Mouse (Mus musculus): ENCODE results near the gene Atic. TPM values are rescaled to one million over a fixed set of nuclear protein-coding genes. Genes with fewer than 3 reads are reported as not detected.

Gene Atic
- polyA plus RNA-seq (2012; rRNA removed) = 23.4 and 24.9 TPM in 2 replicates

DNA sequence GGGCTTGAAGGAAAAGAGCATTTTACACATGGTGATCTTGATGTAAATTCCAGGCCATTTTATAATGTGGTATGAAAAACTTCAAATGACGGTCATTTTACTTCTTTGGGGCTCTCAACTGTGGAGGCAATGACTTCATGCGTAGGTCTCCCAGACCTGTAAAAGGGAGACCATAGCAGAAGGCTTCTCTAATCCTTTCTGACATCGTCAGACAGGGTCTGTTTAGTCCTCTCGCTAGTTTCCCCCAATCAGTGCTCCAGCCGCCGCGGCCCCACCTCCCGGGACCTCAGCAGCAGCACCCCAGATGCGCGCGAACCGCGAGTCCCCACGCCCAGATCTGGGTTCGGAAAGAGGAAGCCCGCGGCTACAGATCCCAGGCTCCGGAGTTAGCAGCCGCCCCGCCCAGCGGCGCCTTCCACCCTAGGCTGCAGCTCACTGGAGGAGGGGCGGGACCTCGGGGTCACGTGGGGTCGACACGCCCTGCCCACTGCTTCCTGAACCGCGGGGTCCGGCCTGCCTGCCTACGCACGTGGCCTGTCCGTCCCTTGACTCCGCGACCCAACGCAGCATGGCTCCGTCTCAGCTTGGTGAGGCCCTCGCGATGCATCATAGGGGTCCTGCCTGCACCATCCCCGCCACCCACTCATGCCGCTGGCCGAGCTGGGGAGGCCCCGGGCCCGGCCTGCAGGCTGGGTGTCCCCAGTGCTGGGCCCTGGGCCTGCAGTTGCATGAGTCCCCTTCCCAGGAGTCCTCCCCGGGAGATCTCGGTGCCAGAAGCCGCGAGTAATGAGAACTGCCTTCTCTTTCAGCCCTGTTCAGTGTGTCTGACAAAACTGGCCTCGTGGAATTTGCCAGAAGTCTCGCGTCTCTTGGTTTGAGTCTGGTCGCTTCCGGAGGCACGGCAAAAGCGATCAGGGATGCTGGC, at the start of gene Atic:
Gene Atic, plus strand, starts transcription at position 463 of the 925 bp plus-strand sequence.
- peaks cover 12% of the 10 kb centered on the region for H3K36me3 ChIP-seq (ENCODE audit: control insufficient read depth, insufficient read depth, low read length)
- no peak for TF ChIP-seq CTCF (IDR thresholded peaks at IDR 0.05; ENCODE audit: extremely low read depth, insufficient read depth, insufficient read length, insufficient replicate concordance)
- peak; percentile 34 for TF ChIP-seq POLR2A (IDR thresholded peaks at IDR 0.05; ENCODE audit: low read depth, low read length)
- H3K4me3 ChIP-seq (ENCODE audit: extremely low read depth, insufficient read depth, insufficient read length) = peak within 1 kb of the TSS; percentile 89
- peaks cover 2% of the 10 kb centered on the region; the same call in 1 of the 2 replicates for H3K4me1 ChIP-seq (ENCODE audit: control insufficient read depth, insufficient read depth, insufficient read length)
- peak within 1 kb of the TSS; percentile 63 for H3K27ac ChIP-seq (ENCODE audit: insufficient read depth, low read length)
- WGBS = under 1% methylated on average over 54 of the region's 55 CpGs
- no peaks in the 10 kb centered on the region for H3K27me3 ChIP-seq (ENCODE audit: control insufficient read depth, insufficient read depth, low read length)
- DNase-seq (ENCODE audit: low read depth in 1 of 2, low spot score in 2 of 2) = peak; percentile 78 to 90

DNA sequence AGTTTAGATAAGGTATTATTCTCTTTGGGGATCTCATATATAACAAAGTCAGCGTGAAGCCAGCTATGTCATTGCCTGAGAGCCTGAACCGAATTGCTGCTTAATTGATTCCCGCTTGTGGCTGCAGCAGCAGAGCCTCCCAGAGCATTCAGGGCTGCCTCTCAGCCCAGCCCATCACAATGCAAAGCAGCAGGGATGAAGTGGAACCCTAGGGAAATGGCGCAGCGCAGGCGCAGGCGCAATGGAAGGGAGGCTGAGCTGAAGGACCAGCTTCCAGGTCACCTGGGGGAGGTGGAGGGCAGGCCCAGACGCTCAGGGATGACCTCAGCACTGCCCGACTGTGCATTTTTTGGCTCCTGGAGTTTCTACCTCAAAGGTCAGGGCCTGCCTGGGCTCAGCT, 49.7 kb upstream of the Atic start:
- Histone ChIP-seq H3K4me1 (ENCODE audit: control insufficient read depth, insufficient read depth, insufficient read length) (no peaks in the 10 kb centered on the region), H3K27ac (ENCODE audit: insufficient read depth, low read length) (no peak overlapping the region), H3K36me3 (ENCODE audit: control insufficient read depth, insufficient read depth, low read length) (no peaks in the 10 kb centered on the region), H3K4me3 (ENCODE audit: extremely low read depth, insufficient read depth, insufficient read length) (no peak overlapping the region), H3K27me3 (ENCODE audit: control insufficient read depth, insufficient read depth, low read length) (no peaks in the 10 kb centered on the region)
- WGBS = 83% methylated on average over 9 of the region's 9 CpGs
- no peak for DNase-seq (ENCODE audit: low read depth in 1 of 2, low spot score in 2 of 2)
- TF ChIP-seq CTCF (IDR thresholded peaks at IDR 0.05; ENCODE audit: extremely low read depth, insufficient read depth, insufficient read length, insufficient replicate concordance) (no peak), POLR2A (IDR thresholded peaks at IDR 0.05; ENCODE audit: low read depth, low read length) (no peak)

- Histone ChIP-seq H3K36me3 (ENCODE audit: control insufficient read depth, insufficient read depth, low read length) (no peaks in the 10 kb centered on the region), H3K4me3 (ENCODE audit: extremely low read depth, insufficient read depth, insufficient read length) (no peak overlapping the region), H3K27me3 (ENCODE audit: control insufficient read depth, insufficient read depth, low read length) (no peaks in the 10 kb centered on the region), H3K27ac (ENCODE audit: insufficient read depth, low read length) (no peak overlapping the region), H3K4me1 (ENCODE audit: control insufficient read depth, insufficient read depth, insufficient read length) (no peaks in the 10 kb centered on the region)
- WGBS = 88% methylated on average over 4 of the region's 4 CpGs
- no peak for DNase-seq (ENCODE audit: low read depth in 1 of 2, low spot score in 2 of 2)
- no peak for TF ChIP-seq POLR2A (IDR thresholded peaks at IDR 0.05; ENCODE audit: low read depth, low read length)
These were observed 41.9 kb upstream of the Atic start for GRCm38 (mm10) chr1:71515041-71515440.

DNA sequence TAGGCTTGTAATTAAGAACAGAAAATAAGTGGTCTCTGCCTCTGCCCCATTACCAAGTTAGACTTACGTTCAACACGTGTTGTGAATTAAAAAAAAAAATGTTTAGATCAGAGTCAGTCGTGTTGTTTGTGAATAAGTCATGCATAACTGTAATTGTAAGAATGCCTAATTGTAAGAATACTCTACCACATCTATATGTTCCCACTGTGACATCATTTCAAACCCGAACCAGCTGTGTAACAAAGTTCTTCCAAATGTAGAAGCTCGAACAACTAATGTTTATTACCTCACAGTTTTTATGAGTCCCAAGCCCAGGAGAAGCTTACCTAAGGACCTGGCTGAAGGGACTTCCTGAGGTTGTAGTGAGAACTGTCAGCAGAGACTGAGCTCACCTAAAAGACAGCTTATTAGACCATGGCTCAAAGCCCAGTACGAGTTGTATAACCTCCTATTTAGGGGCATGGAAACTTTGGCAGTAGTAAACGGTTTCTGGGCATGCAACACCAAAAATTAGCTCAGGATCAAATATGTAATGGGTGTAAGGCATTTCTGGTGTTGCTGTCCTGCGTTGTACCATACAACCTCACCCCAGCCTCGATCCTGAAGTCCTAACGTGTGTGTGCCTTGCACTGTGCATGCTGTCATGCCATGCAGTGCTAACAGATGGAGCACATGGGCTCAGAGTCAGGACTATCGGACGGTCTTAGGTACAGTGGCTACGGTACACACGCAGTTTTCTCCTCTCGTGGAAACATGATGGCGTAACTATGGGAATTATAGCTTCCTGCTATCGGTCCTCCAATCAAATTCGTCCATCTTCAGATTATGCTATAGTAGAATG, 27.9 kb upstream of the Atic start:
- TF ChIP-seq CTCF (IDR thresholded peaks at IDR 0.05; ENCODE audit: extremely low read depth, insufficient read depth, insufficient read length, insufficient replicate concordance) = no peak
- no peak for TF ChIP-seq POLR2A (IDR thresholded peaks at IDR 0.05; ENCODE audit: low read depth, low read length)
- Histone ChIP-seq H3K36me3 (ENCODE audit: control insufficient read depth, insufficient read depth, low read length) (no peaks in the 10 kb centered on the region), H3K27ac (ENCODE audit: insufficient read depth, low read length) (no peak overlapping the region), H3K4me1 (ENCODE audit: control insufficient read depth, insufficient read depth, insufficient read length) (no peaks in the 10 kb centered on the region), H3K4me3 (ENCODE audit: extremely low read depth, insufficient read depth, insufficient read length) (no peak overlapping the region), H3K27me3 (ENCODE audit: control insufficient read depth, insufficient read depth, low read length) (no peaks in the 10 kb centered on the region)
- no peak for DNase-seq (ENCODE audit: low read depth in 1 of 2, low spot score in 2 of 2)
- WGBS = 86% methylated on average over 18 of the region's 18 CpGs

DNA sequence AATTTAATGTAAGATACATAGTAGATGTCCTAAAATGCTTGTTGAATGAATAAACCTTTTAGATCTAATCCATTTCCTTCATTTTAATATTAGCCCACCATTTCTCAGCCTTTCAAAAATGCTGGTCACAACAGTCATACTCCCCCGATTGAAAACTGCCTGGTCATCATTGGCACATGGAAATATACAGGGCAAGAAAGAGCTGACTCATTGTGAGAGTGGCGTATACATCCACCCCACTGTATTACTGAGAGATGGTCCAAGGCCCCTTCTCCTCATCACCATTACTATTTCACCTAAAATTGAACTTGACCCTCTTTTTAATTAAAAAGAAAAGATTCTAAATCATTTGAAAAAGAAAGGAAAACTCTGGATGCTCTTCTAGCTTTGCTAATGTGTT, 26.2 kb upstream of the Atic start:
- no peak overlapping the region for H3K27ac ChIP-seq (ENCODE audit: insufficient read depth, low read length)
- H3K4me1 ChIP-seq (ENCODE audit: control insufficient read depth, insufficient read depth, insufficient read length) = no peaks in the 10 kb centered on the region
- H3K27me3 ChIP-seq (ENCODE audit: control insufficient read depth, insufficient read depth, low read length) = no peaks in the 10 kb centered on the region
- no peaks in the 10 kb centered on the region for H3K36me3 ChIP-seq (ENCODE audit: control insufficient read depth, insufficient read depth, low read length)
- no peak for TF ChIP-seq POLR2A (IDR thresholded peaks at IDR 0.05; ENCODE audit: low read depth, low read length)
- no peak for TF ChIP-seq CTCF (IDR thresholded peaks at IDR 0.05; ENCODE audit: extremely low read depth, insufficient read depth, insufficient read length, insufficient replicate concordance)
- 27% methylated on average over 2 of the region's 2 CpGs for WGBS
- no peak overlapping the region for H3K4me3 ChIP-seq (ENCODE audit: extremely low read depth, insufficient read depth, insufficient read length)
- no peak for DNase-seq (ENCODE audit: low read depth in 1 of 2, low spot score in 2 of 2)

DNA sequence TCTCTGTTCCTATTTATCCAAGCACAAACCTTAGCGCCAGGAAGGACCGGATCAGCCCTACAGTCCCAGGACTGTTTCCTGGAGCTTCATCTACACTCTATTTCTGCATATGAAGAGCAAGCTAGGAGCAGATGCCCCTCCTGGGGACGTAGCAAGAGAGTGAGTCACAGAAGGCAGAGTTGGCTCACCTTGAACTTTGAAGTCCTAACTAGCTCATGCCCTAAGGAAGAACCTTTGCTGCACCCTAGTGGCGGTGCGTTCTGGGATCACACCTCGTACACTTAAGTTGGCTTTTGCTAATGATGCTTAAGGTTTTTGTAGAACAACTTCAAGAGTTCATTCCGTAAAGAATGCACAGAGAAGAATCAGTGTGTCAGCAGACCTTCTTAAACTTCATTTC, 25.3 kb upstream of the Atic start:
- DNase-seq (ENCODE audit: low read depth in 1 of 2, low spot score in 2 of 2) = no peak
- WGBS = 38% methylated on average over 7 of the region's 7 CpGs
- TF ChIP-seq CTCF (IDR thresholded peaks at IDR 0.05; ENCODE audit: extremely low read depth, insufficient read depth, insufficient read length, insufficient replicate concordance) (no peak), POLR2A (IDR thresholded peaks at IDR 0.05; ENCODE audit: low read depth, low read length) (no peak)
- no peak overlapping the region for H3K27ac ChIP-seq (ENCODE audit: insufficient read depth, low read length)
- no peaks in the 10 kb centered on the region for H3K27me3 ChIP-seq (ENCODE audit: control insufficient read depth, insufficient read depth, low read length)
- no peaks in the 10 kb centered on the region for H3K4me1 ChIP-seq (ENCODE audit: control insufficient read depth, insufficient read depth, insufficient read length)
- no peak overlapping the region for H3K4me3 ChIP-seq (ENCODE audit: extremely low read depth, insufficient read depth, insufficient read length)
- H3K36me3 ChIP-seq (ENCODE audit: control insufficient read depth, insufficient read depth, low read length) = no peaks in the 10 kb centered on the region

Data from spleen, adult 2 months (tissue).